Mouse (Mus musculus): ENCODE measurements around the gene Map3k20. TPM values are rescaled to one million over a fixed set of nuclear protein-coding genes. Genes with fewer than 3 reads are reported as not detected.

Map3k20 gene
- polyA plus RNA-seq, 1 experiment from 2014 or later: 7.3 TPM

DNA sequence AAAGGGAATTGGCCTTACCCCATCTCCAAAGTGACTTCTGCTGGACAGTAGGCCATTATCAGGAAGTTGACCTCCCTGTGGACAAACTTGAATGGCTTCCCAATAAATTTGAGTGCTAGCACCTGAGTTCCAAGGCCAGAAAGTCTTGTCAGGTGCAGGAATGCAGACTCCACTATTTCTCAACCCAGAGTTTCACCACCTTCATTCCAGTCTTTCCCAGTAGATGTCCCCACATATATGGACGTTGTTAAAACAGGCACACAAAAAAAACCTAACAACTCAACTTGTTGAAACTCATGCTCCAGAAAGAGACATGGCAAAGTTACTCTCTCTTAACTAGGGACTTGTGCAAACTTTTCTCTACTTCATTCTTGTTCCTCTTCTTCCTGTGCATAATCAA lies 170.8 kb downstream of the Map3k20 start:
- Histone ChIP-seq H3K27me3 (replicated peaks; ENCODE audit: low read depth, poor library complexity, severe bottlenecking) (no peaks in the 10 kb centered on the region), H3K4me1 (peaks cover 22% of the 10 kb centered on the region), H3K9me3 (no peaks in the 10 kb centered on the region), H3K4me3 (no peak overlapping the region), H3K27ac (replicated peaks) (no peak overlapping the region), H3K36me3 (replicated peaks) (no peaks in the 10 kb centered on the region)
- 71% methylated on average over 1 of the region's 1 CpGs for WGBS
- no peak for DNase-seq (ENCODE audit: low spot score)

DNA sequence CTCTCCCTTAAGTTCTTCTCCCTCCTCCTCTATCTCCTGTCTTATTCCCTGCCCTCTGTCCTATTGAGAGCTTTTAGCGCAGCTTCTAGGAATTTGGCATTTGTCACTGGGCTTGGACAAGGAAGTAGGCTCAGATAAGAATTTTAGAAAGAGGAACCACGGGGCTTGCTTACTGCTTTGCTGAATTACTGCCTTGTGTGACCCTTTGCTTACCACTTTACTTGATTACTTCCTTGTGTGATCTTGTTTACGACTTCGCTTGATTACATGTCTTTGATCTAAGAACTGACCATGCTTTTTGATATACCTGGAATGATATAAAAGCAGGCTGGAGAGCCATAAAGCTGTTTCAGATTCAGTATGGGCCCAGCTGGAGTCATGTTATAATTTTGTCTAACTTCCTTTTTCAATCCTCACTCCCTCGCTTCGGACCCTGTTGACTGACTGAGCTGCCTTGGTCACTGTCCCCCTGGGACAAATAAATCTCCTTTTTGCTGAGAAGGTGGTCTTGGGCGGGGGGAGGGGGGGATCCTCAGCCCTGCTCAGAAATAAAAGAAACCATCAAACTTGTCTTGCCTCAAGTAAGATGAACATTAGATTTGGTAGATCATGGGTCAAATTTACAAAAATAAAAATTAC lies 179.1 kb downstream of the Map3k20 start:
- no peaks in the 10 kb centered on the region for H3K36me3 ChIP-seq (replicated peaks)
- no peak for DNase-seq (ENCODE audit: low spot score)
- no peak overlapping the region for H3K27ac ChIP-seq (replicated peaks)
- H3K27me3 ChIP-seq (replicated peaks; ENCODE audit: low read depth, poor library complexity, severe bottlenecking): no peaks in the 10 kb centered on the region; the same call in 1 of the 2 replicates
- WGBS: 56% methylated on average over 7 of the region's 7 CpGs
- H3K9me3 ChIP-seq: no peaks in the 10 kb centered on the region
- no peak overlapping the region for H3K4me3 ChIP-seq
- 0 out of 2 replicates have a peak, but pooled peaks cover 2% of the 10 kb centered on the region for H3K4me1 ChIP-seq

DNA sequence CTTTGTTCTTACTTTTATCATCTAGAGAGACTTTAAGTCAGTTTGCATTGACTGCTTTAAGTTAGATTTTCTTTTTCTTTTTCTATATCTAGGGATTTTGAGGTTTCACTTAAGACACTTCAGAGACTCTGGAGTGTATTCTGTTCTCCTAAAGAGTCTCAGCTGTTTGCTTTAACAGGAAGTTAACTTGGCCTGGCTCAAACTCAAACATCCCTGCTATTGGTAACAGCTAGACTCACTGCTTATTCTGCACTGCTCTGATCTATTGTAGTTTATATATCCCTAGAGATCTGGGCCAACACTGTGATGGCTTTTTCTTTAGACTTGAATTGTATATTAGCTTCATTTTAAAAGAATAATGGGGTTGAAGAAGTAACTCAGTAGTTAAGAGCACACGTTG lies 182.2 kb downstream of the Map3k20 start:
- no peaks in the 10 kb centered on the region for H3K36me3 ChIP-seq (replicated peaks)
- 92% methylated on average over 1 of the region's 1 CpGs for WGBS
- no peaks in the 10 kb centered on the region for H3K9me3 ChIP-seq
- no peak overlapping the region for H3K27ac ChIP-seq (replicated peaks)
- DNase-seq (ENCODE audit: low spot score): no peak
- H3K27me3 ChIP-seq (replicated peaks; ENCODE audit: low read depth, poor library complexity, severe bottlenecking): peaks cover 2% of the 10 kb centered on the region; the same call in 1 of the 2 replicates
- peaks cover 11% of the 10 kb centered on the region for H3K4me1 ChIP-seq
- H3K4me3 ChIP-seq: no peak overlapping the region

DNA sequence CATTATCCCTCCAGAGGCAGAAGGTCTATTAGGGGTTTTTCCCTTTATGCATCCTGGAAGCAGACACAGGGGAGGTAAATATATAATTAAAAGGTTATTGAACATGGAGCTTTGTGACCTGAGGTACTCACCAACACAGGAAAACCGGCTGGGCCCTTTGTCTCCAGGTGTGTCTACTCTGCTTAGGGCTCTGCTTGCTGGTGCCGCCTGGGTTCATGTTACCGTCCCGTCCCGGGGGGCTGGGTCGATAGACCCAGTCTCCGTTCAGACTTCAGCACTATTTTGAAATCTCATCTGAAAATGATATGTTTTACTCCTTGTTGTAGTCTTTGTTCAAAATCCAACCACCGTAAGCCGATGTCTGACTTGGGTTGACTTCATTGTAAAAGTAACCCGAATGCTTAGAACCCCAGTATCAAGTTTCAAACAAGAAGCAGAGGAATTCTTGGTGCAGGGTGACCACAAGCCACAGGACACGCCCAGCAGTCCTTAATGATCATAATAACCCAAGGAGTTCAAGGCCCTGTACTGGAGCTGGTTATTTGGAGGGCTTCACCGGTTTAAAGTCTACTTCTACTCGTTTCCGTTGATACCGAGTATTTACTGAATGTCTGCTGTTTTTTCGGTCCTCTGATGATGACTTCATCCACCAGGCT lies 186.1 kb downstream of the Map3k20 start:
- Histone ChIP-seq H3K9me3 (no peaks in the 10 kb centered on the region), H3K4me3 (no peak overlapping the region), H3K27me3 (replicated peaks; ENCODE audit: low read depth, poor library complexity, severe bottlenecking) (peaks cover 25% of the 10 kb centered on the region), H3K4me1 (peaks cover 20% of the 10 kb centered on the region), H3K36me3 (replicated peaks) (no peaks in the 10 kb centered on the region), H3K27ac (replicated peaks) (peak overlapping the region; percentile 32)
- 59% methylated on average over 16 of the region's 16 CpGs for WGBS
- peak; percentile 52 for DNase-seq (ENCODE audit: low spot score)

DNA sequence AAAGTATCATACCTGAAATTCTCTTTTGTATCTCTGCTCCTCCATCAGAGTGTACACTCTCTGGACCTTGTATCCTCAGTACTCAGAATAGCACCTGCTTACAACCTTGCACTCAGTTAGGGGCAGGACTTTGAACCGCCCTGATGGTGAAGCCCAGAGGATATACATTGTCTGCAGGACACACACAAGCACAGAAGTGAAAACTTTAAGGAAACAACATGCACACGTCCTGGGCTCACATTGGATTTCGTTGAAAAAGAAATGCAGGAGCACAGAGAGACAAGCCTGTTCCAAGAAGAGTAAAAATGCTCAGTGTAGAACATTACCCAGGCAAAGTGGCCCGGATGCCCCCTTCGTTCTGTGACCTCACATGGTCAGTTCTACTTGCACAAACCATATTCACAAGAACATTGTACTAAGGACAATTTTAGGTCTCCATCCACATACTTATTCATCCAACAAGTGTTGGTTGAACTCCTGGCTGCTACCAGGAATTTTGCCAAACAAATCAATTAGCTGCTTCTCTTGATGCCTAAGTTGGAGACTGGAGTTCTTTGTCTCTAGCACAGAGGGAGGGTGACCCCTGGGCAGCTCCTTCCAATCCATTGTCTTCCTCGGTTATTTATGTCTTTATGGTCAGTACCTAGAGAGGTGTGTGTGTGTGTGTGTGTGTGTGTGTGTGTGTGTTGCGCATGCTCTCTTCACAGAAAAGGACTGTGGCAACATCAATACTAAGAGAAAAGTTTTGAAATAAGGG lies 189.3 kb downstream of the Map3k20 start:
- no peaks in the 10 kb centered on the region for H3K9me3 ChIP-seq
- peaks cover 44% of the 10 kb centered on the region for H3K4me1 ChIP-seq
- 32% methylated on average over 7 of the region's 7 CpGs for WGBS
- peak overlapping the region; percentile 98 for H3K27ac ChIP-seq (replicated peaks)
- peaks cover 25% of the 10 kb centered on the region for H3K27me3 ChIP-seq (replicated peaks; ENCODE audit: low read depth, poor library complexity, severe bottlenecking)
- H3K36me3 ChIP-seq (replicated peaks): peaks cover 11% of the 10 kb centered on the region
- peak overlapping the region; percentile 88 for H3K4me3 ChIP-seq
- peak; percentile 35 for DNase-seq (ENCODE audit: low spot score)

DNA sequence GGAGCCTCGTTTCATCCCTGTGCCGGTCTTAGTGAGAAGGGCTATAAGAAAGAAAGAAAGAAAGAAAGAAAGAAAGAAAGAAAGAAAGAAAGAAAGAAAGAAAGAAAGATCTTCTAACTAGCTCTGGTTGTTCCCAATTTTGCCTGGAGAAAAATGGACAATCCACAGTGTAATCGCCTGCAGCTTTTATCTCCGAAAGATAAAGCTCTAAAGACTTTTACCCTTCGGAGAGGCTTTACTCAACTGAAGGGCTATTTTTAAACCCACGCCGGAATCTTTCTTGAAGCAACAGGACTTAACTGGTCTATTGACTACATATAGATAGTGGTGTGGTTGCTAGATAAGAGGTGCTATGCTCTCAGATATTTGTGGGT lies 190.0 kb downstream of the Map3k20 start:
- Histone ChIP-seq H3K4me1 (peaks cover 51% of the 10 kb centered on the region), H3K27ac (replicated peaks) (peak overlapping the region; percentile 98), H3K36me3 (replicated peaks) (peaks cover 18% of the 10 kb centered on the region), H3K9me3 (no peaks in the 10 kb centered on the region), H3K27me3 (replicated peaks; ENCODE audit: low read depth, poor library complexity, severe bottlenecking) (peaks cover 25% of the 10 kb centered on the region), H3K4me3 (peak overlapping the region; percentile 88)
- WGBS: 0% methylated on average over 7 of the region's 7 CpGs
- DNase-seq (ENCODE audit: low spot score): no peak

DNA sequence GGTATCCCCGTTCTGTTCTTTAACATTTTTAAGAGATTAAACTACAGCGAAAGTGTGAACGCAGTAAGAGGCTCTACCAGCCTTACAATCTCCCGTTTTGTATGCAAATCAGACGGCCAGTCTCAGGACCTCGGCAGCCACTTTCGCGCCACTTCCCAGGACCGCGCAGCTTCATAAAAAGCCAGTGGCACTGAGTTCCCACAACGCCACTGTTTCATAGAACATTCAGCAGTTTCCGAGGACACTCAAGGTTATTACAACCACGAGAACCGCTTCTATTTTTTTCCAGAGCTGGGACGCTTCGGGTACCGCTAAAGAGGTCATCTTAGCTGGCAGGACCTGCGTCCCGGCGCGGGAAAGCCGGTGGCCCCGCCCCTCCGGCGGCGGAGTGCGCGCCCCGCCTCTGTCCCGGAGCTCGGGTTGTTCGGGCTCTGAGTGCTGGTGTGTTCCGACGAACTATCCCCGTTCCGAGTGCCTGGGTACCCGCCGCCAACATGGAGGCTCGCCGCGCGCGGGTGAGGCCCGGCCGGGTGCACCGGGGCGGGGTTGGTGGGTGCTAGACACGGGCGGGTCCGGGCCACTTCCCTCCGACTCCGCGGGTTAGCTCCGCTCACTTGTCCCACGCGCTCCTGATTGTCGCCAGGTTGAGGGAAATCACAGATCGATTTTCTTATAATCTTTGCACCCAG lies 190.5 kb downstream of the Map3k20 start, which contains the start of gene Cdca7:
Gene Cdca7, plus strand, starts transcription at position 363 of the 689 bp plus-strand sequence.
- H3K9me3 ChIP-seq: no peaks in the 10 kb centered on the region
- peak within 1 kb of the TSS; percentile 98 for H3K27ac ChIP-seq (replicated peaks)
- under 1% methylated on average over 58 of the region's 58 CpGs for WGBS
- peaks cover 25% of the 10 kb centered on the region for H3K27me3 ChIP-seq (replicated peaks; ENCODE audit: low read depth, poor library complexity, severe bottlenecking)
- H3K36me3 ChIP-seq (replicated peaks): peaks cover 24% of the 10 kb centered on the region
- H3K4me1 ChIP-seq: peaks cover 51% of the 10 kb centered on the region
- DNase-seq (ENCODE audit: low spot score): peak; percentile 89
- H3K4me3 ChIP-seq: peak within 1 kb of the TSS; percentile 88

DNA sequence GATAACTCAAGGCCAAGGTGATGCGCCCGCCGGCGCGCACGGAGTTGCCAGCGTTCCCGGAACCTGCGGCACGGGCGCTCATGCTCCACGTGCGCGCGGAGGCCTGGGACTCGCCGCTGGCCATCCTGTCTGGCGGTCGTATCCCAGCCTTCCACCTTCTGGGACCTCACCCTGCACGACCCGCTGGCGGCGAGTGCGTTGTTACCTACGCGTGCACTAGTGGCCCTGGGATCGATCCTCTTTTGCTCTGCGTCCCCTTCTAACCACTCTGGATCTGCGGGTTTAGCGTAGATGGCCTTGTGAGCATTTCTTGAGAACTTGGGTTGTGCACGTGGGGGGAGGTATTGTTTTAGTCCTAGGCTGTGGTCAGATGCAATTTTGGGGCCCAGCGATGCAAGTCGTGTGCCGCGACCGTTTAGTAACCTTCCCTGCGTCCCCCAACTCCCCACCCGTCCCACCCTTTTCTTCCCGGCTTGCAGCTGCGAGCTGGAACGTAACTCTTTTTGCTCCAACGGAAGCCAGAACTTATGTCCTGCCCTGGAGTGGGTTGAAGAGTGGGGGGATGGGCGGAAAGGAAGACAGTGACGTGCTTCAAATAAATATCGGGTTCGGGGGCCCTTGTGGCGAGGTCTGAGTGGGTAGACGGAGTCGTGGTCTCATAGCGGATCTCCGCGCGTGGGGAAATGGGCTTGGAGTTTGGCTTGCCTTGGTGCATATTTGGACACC lies 191.2 kb downstream of the Map3k20 start:
- Histone ChIP-seq H3K9me3 (no peaks in the 10 kb centered on the region), H3K27ac (replicated peaks) (peak overlapping the region; percentile 98), H3K4me3 (peak overlapping the region; percentile 88), H3K36me3 (replicated peaks) (peaks cover 31% of the 10 kb centered on the region), H3K4me1 (peaks cover 46% of the 10 kb centered on the region), H3K27me3 (replicated peaks; ENCODE audit: low read depth, poor library complexity, severe bottlenecking) (peaks cover 25% of the 10 kb centered on the region)
- peak; percentile 78 for DNase-seq (ENCODE audit: low spot score)
- WGBS: under 1% methylated on average over 53 of the region's 53 CpGs

DNA sequence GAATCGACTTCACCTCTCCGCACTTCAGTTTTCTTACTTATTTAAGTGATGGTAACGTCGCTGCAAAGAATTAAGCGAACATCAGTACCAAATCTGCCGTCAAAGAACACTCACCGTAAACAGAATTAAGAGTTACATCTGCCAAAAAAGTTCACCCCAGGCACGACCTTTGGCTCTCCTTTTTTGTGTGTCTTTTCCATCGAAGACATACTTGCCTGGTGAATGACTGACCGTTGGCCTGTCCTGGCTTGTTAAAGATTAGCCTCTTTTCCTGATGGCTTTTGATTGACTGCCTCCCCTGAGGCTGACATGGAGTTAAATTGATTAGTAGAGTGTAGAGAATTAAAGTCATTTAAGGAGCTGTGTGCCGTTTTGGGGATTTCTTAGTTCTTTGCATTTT lies 191.8 kb downstream of the Map3k20 start:
- H3K9me3 ChIP-seq: no peaks in the 10 kb centered on the region
- H3K36me3 ChIP-seq (replicated peaks): peaks cover 37% of the 10 kb centered on the region
- peaks cover 25% of the 10 kb centered on the region for H3K27me3 ChIP-seq (replicated peaks; ENCODE audit: low read depth, poor library complexity, severe bottlenecking)
- peak overlapping the region; percentile 88 for H3K4me3 ChIP-seq
- DNase-seq (ENCODE audit: low spot score): peak; percentile 25
- WGBS: 3% methylated on average over 11 of the region's 11 CpGs
- H3K4me1 ChIP-seq: peaks cover 43% of the 10 kb centered on the region
- H3K27ac ChIP-seq (replicated peaks): peak overlapping the region; percentile 98

DNA sequence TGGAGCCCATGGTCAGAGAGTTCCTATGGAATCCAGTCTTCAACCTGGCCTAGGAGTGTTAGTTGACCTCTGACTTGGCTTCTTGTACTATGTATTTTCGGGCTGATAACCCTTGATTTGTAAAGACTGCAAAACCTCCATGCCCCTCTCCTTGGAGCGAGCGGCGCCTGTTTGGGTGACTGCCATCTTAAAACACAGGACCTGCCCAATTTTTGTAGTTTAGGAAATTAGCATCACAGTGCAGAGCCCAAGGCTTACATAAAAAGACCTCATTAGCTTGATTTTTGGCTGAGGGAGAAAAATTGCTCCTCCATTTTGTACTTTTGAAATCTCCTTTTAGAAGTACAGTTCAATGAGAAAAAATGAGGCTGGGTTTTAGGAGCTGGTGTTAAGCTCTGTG lies 192.7 kb downstream of the Map3k20 start:
- 84% methylated on average over 4 of the region's 4 CpGs for WGBS
- Histone ChIP-seq H3K9me3 (no peaks in the 10 kb centered on the region), H3K27me3 (replicated peaks; ENCODE audit: low read depth, poor library complexity, severe bottlenecking) (peaks cover 18% of the 10 kb centered on the region), H3K4me3 (peak overlapping the region; percentile 88), H3K4me1 (peaks cover 43% of the 10 kb centered on the region), H3K27ac (replicated peaks) (no peak overlapping the region), H3K36me3 (replicated peaks) (peaks cover 46% of the 10 kb centered on the region)
- no peak for DNase-seq (ENCODE audit: low spot score)

DNA sequence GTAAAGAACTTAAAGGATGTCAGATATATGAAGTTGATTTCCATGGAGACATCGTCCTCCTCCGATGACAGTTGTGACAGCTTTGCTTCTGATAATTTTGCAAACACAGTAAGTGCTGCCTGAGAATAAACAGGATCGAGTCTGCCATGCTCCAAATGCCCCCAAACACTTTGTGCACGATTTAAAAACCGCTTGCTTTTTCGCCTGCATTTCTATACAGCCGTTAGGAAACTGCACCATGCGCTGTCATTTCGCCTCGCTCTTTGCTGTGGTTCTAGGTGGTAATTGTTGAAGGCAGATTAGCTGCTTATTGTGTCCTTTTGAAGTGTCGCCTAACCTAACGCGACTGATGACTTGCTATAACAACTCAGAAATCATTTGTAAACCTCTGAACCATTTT lies 193.5 kb downstream of the Map3k20 start:
- H3K4me1 ChIP-seq: peaks cover 43% of the 10 kb centered on the region
- H3K9me3 ChIP-seq: no peaks in the 10 kb centered on the region
- H3K36me3 ChIP-seq (replicated peaks): peaks cover 54% of the 10 kb centered on the region
- no peak overlapping the region for H3K27ac ChIP-seq (replicated peaks)
- 85% methylated on average over 13 of the region's 13 CpGs for WGBS
- no peak overlapping the region; the same call in 1 of the 2 replicates for H3K4me3 ChIP-seq
- DNase-seq (ENCODE audit: low spot score): no peak
- peaks cover 10% of the 10 kb centered on the region for H3K27me3 ChIP-seq (replicated peaks; ENCODE audit: low read depth, poor library complexity, severe bottlenecking)

DNA sequence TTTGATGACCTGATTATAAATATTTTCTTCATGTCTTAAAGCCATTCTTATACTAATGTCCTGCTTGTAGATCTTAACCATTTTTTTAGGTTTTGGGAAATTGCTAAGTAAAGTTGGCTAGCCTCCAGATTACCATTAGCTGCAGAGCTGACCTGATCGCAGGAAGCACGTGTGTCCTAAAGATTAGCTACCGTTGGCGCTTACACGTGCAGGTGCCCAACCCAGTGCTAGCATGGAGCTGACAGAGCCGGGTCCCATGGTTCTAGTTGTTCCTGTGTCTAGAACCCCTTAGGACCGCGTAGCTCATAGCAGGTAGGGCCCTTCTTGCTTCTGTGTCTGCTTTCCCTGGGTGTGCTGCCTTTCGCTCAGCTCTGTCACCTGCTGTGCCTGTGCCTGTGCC lies 194.4 kb downstream of the Map3k20 start:
- Histone ChIP-seq H3K27ac (replicated peaks) (no peak overlapping the region), H3K4me1 (peaks cover 39% of the 10 kb centered on the region), H3K36me3 (replicated peaks) (peaks cover 63% of the 10 kb centered on the region), H3K4me3 (no peak overlapping the region), H3K9me3 (no peaks in the 10 kb centered on the region), H3K27me3 (replicated peaks; ENCODE audit: low read depth, poor library complexity, severe bottlenecking) (peaks cover 1% of the 10 kb centered on the region)
- no peak for DNase-seq (ENCODE audit: low spot score)
- 93% methylated on average over 9 of the region's 9 CpGs for WGBS

Measured in embryonic facial prominence, embryonic 10.5 days (tissue).